Mouse (Mus musculus): ENCODE data around the gene Nme9.
A peak's percentile ranks its signal among the peaks of the same experiment; 100 is the strongest.

Nme9 gene

DNA sequence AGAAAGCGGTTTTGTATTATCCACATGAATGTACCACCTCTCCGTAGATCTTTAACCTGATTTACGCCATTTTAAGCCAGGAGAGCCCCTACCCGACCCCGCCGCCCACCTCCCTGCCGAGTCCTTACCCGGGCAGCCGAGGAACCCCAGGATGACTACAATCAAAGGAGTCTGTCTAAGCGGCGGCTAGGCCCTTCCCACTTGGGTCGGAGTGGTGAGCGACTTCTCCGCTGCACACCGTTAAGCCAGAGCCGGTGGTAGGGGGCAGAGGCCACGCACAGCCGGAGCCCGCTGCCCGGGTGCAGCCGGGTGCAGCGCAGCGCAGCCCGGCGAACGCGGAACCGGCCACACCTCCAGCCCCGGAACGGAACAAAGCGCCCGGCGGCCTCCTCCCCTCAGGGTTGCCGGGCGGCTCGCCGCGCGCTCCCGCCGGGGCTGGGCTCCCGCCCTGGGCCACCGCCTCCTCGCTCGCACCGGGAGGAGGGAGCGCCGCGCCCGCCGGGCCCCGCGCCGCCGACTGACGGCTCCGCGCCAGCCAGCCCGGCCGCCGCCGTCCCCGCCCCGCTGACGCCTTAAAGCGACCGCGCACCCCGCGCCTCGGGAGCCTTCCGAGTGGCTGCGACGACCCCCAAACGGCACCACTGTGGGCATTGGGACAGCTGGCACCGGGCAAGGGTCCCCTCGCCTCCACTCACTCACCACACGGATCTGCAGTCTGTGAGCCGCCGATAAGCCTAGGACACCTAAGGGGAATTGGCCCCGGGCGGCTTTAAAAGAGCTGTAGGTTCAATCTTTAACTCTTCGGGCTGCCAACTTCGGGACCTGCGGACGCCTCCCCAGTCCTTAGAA is 14.9 kb upstream of the Nme9 start:
- peak; percentile 57 for DNase-seq (ENCODE audit: low read depth, low spot score)

DNA sequence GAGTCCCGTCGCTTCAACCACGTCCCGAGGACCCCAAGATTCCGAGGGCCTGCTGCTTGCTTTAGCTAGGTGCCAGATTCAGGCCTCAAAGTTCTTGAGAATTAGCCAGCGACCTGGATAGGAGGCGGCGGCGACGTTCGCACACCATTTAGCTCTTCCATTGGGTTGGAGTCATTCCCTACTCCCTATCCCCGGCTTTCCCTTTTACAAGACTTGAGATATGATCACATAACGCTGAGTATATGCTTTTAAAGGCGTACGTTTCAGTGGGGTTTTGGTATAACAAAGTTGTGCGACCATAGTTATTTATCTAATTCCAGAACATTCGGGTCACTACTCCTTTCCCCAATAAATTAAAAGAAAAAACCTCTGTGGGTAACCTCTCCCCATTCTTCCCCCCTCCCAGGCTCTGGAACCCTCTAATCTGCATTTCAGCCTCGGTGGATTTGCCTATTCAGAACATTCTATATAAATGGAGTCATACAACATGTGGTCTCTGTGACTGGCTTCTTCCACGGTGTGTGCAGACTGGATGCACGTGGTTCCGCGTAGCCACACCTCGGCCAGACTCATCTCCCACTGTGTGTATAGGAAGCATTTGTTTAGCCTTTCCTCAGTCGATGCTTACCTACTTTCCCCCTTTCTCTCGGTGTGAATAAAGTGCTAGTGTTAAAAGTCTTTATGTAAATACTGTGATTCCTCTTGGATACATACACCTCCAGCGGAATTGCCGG is 14.1 kb upstream of the Nme9 start, which contains the start of gene Mras:
TSS of gene Mras (minus strand) at position 351 of the 734 bp plus-strand sequence.
- peak; percentile 71 for DNase-seq (ENCODE audit: low read depth, low spot score)

DNA sequence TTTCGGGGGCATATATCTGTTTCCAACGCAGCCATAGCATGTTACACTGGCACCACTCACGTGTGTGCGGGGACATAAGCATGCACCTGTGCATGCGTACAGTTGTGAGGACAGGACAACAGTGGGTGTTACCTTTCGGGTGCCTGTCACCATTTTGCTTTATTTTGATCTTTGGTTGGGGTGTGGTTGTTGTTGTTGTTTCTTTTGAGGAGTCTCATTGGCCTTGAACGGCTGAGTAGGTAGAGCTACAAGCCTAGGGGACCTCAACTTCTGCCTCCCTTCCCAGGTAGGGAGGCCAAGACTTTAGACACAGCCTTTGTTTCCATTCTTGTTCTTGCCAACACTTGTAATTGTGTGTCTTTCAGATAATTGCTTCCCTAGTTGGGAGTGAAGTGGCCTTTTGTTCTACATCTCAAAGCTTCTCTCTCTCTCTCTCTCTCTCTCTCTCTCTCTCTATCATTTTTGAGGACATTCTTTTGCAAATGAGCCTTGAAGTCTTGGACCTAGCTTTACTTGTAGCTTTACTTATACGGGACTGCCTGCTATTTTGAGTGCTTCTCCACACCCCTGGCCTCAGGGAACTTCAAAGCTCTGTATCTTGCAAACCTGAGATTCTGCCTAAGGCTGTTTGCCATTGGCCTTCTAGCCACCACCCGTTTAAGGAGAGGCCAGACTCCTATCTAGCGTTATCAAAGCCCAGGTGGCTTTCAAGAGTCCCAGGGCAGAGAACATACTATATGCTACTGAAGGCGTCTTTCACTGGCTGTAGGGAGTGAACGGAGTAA is 13.3 kb upstream of the Nme9 start:
- DNase-seq (ENCODE audit: low read depth, low spot score): peak; percentile 86

DNA sequence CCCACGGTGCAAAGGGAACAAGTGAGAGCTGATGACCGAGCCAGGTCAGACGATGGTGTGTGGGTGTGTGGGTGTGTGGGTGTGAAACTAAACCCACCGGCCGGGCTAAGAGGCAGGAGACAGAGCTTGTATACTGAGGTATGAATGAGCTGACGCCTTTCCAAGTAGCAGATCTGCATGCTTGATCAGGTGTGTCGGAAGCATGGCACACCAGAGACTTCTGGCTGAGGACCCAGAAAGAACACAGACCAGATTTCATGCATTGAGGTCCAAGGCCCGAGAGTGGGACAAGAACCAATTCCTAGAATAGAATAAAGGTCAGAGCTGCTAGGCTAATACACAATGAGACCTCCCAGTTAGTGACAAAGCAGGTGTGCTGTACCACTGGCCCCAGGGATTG is 12.2 kb upstream of the Nme9 start:
- no peak for DNase-seq (ENCODE audit: low read depth, low spot score)

DNA sequence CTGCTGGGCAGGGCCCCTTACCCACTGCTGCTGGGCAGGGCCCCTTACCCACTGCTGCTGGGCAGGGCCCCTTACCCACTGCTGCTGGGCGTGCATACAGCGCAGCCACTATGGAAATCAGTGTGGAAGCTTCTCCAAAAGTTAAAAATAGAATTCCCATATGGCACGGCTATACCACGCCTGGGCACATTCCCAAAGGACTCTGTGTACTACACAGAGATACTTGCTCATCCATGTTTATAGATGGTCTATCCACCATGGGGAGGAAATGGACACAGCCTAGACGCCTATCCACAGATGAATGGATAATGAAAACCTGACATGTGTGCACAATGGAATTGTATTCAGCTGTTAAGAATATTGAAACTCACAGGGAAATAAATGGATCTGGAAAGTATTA is 10.3 kb upstream of the Nme9 start:
- no peak for DNase-seq (ENCODE audit: low read depth, low spot score)

DNA sequence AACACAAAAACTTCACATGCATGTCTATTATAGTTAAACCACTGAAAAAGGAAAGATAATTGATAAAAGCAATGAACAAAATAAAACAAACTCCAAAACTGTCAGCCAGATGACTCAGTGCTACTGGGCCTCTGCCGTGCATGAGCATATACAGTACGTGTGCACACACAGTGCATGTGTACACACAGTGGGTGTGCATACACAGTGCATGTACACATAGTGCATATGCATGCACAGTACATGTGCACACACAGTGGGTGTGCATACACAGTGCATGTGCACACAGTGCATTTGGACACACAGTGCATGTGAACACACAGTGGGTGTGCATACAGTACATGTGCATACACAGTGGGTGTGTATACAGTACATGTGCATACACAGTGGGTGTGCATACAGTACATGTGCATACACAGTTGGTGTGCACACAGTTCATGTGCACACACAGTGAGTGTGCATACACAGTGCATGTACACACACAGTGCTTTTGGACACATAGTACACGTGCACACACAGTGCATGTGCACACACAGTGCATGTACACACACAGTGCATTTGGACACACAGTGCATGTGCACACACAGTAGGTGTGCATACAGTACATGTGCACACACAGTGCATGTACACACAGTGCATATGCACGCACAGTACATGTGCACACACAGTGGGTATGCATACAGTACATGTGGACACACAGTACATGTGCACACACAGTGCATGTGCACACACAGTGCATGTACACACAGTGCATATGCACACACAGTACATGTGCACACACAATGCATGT is 9.4 kb upstream of the Nme9 start:
- no peak for DNase-seq (ENCODE audit: low read depth, low spot score)

DNA sequence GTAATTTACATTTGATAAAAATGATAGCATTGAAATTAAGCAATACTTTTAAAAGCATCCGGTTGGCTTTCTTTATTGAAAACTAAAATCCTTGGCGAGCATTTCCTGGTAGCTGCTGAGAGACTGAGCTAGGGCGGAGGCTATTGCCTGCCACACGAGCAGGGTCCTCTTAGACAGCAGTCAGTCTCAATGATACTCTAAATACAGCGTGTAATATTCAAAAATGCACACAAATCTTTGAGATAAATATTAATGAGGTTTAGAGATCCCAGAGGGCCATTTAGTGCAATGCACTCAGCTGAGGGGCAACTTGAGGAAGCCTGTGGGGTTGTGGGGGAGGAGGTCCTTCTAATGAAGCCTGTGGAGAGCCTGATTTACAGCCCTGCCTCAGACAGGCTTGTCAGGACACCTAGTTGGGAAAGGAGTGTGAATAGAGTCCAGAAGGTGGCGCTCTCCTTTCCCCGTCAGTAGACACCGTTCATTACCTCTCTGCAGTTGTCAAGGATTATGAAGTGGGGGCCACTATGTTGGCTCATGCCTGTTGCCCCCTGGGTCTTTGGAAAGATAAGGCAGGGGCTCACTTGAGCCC is 6.6 kb upstream of the Nme9 start:
- peak; percentile 85 for DNase-seq (ENCODE audit: low read depth, low spot score)

DNA sequence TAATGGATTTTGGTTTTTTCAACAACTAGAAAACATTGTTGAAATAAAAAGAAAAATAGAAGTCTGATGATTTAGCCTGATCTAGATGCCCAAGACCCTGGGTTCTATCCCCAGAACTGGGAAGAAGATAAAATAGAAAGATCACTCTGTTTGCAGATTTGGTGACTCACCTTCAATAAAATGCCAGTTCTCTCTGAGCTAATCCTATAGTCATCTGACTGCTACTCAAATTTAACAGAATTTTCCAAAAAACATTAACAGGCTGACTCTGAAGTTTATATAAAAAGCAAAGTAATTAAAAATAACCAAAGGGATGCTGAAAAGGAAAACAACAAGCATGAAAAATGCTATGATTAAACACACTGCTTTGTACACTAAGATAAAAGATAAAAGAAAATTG is 5.0 kb upstream of the Nme9 start:
- DNase-seq (ENCODE audit: low read depth, low spot score): no peak

DNA sequence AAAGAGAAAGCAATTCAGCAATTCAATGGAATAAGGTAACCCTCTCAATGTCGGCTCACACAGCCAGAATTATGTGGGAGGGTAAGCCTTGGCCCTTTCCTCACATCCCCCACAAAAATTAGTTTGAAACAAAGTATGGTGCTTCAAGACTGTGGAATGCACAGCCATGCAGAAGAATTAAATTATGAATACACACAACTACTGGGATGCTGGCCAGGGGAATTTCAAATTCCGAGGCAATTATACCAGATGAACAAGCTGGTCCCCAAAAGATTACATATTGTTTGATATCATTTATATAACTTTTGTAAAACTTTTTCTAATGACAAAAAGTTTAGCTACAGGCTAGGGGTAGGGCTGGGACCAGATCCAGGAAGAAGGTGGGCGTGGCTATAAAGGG is 4.0 kb upstream of the Nme9 start:
- DNase-seq (ENCODE audit: low read depth, low spot score): no peak

DNA sequence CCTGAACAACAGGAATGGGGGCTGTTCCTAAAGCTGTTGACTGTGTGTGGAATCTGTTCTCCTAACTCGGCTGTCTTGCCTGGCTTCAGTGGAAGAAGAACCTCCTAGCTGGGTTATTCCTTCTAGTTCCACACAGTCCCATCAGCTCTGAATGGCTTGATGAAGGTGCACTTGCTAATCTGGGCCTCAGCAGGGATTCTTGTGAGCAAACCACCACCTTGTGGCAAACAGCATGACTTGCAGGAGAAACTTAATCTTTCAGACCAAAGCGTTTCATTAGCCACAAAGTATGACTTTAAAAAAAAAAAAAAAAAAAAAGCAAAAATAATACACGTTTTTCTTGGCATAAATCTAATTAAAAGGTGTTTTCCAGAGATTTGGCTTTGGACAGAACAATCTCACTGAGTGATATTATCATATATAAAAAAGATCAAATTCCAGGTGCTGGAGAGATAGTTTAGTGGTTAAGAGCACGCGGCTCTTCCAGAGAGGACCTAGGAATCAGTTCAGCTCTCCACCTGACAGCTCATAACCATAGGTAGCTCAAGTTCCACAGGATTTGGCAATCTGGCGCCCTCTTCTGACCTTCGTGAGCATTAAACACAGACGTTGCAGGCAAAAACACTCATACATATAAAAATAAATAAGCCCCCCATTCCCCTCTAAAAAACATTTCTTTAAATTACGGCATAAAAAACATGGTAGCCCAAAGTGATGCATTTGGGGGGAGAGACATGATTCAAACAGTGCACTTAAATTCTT is 1.2 kb upstream of the Nme9 start:
- DNase-seq (ENCODE audit: low read depth, low spot score): peak; percentile 85

DNA sequence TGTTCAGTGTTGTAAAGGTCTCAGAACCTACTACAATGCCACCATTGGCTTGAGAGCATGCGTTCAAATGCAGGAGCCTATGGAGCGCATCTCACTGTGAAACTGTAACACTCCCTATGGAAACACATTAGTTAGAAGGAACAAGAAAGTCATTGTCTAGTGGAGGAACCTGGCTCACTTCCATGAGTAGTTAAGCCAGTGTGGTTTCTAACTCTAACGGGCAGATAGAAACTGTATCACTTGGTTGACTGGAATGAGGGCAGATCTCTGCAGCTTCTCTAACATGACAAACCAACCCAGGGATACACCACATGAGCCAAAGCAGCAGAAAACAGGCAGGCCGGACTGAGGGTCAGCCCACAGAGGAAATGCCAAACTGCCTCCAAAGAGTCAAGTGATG is 2.9 kb downstream of the Nme9 start:
- no peak for DNase-seq (ENCODE audit: low read depth, low spot score)

DNA sequence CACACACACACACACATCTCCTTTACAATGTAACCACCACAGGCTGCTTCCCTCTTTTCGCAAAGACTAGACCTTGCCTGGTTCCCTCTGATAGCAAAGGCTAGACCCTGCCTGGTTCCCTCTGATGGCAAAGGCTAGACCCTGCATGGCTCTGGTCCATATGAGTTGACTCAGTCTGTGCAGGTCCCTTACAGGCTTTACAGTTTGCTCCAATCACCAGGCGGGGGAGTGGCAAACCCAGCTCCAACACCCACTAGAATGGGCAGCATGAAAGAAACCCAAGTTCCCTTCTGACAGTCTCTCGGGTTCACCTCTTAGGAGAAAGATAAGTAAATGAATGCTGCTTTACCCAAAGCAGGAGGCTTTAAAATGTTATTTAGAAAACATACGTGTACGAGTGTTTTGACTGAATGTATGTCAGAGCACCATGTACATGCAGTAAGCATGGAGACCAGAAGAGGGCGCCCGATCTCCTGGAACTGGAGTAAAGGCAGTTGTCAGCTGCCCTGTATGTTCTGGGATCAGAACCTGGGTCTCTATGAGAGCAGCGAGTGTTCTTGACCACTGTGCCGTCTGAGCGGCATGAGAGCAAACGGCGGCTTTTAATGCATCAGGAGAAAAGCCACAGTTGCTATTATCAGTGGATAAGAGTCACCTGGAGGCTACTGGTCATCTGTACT is 7.4 kb downstream of the Nme9 start:
- DNase-seq (ENCODE audit: low read depth, low spot score): peak; percentile 87

DNA sequence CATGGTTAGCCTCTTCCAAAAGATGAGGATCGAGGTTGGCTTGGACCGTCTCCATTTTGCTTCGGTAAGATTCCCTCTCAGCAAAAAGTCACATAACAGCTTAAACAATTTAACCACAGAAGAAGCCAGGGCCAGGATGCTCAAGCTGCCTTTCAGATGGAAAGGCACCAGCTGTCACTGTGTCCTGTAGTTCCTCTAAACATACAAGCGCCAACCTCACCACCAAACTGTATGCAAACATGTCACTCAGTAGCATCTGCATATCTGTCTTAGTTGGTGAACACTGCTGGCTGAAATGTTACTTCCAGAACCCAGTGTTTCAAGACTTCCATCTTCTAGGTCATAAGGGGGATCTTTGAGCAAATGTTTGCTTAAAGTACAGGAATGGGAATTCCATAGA is 8.5 kb downstream of the Nme9 start:
- DNase-seq (ENCODE audit: low read depth, low spot score): no peak

DNA sequence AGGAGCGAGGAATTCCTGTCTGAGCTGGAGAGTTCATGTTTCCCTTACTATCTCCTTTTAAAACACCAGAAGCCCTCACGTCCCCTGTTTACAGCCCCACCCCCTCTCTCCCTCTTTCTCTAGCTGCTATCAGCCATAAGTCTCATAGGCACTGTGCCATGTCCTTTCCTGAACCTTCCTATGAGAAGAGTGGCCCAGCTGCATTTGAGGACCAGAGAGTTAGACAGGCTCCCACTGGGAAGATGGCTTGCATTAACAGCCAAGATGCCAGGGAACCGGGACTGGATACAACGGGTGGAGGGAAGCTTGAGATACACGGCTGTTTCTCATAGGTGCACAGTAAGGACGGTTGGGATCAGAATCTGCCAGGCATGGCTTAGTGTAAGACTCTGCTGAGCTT is 13.6 kb downstream of the Nme9 start:
- no peak for DNase-seq (ENCODE audit: low read depth, low spot score)

DNA sequence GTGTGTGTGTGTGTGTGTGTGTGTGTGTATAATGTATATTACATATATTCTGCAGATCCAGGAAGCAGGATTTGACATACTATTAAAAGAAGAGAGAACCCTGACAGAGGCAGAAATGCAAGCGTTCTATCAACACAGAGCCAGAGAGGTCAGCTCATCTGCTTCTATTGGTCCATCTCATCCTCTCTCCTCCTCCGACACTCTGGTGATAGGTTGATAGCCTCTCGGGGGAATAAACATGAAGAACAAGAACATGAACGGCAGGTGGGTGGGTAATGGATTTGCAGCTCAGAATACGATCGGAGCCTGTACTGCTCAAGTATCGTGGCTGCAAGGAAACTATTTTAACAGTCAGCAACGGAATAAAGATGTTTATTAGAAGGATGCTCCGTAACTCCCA is 17.3 kb downstream of the Nme9 start:
- no peak for DNase-seq (ENCODE audit: low read depth, low spot score)

DNA sequence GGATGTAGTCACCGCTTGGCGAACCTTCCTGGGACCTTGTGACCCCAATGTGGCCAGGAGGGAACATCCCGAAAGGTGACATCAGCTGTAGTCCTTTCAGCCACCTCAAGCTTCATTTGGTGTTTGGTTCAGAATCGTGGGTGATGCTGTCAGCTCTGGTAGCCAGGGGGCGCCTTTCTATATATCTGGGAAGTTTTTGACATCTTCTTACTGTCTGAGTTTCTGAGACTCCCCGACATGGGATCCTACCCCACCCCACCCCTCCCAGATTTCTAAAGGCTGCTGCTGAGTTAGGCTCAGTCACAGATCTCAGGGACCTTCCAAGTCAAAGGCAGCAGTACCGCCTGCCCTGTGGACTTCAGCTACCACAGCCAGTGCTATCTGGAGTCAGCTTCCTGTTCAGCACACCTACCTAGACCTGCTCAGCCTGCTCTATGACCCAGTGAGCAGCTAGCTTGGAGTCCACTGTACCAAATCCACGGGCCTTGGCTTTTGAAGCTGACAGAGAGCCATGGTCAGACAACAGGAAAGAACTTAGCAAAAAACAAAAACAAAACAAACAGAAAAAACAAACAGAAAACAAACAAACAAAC is 18.5 kb downstream of the Nme9 start:
- peak; percentile 69 for DNase-seq (ENCODE audit: low read depth, low spot score)

DNA sequence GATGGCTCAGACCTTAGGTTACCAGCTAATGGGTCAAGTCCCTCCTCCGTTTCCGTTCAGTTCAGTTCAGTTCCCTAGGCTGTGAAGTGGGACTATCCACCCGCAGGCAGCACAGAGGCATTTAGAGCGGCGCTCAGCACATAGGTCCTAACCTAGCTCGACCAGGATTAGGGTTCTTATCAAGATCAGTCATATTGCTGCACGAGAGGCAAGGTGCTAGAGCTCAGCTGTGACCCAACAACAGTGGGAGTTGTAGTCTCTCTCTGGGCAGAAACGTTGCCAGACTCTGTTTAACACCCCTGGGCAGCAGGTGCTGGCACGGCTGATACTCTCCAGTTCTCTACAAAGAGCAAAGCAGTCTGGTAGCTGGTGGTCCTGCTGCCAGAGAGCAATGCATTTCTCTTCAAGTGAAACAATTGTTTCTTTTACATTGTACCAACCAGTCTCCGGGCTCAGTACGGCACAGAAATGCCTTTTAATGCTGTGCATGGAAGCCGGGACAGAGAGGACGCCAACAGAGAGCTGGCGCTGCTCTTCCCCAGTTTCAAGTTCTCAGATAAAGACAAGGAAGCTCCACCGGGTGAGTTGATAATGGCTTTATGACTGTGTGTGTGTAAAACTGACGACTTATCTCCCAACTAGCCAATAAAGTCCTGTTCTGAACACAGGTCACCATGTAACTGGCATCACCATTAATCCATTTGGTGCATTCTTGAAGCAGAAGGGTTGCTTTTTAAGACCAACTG is 19.2 kb downstream of the Nme9 start:
- DNase-seq (ENCODE audit: low read depth, low spot score): peak; percentile 23

DNA sequence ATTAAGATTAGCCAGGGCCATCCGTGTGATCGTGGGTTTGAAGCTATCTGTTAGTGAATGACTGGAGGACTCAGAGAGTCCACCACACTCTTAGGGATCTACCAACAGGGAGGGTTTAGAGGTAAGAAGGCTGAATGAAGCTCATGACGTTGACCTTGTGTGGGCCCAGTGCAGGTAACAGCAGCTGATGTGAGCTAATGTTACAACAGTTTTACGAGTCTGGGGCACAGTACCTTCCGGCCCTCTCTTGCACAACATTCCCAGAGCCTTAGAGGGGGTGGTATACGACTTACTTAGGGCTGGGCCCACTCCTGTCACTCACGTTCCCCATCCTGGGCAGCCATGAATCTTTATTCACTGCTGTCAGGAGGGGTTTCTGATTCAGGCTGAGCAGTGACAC is 20.1 kb downstream of the Nme9 start:
- no peak for DNase-seq (ENCODE audit: low read depth, low spot score)

Data from ZHBTc4 (cell line).